Mouse (Mus musculus) midbrain, embryonic 11.5 days (tissue): ENCODE measurements around the gene Jmjd1c. TPM values are rescaled to one million over a fixed set of nuclear protein-coding genes. Genes with fewer than 3 reads are reported as not detected.
A peak's percentile ranks its signal among the peaks of the same experiment; 100 is the strongest.

Experiments
- ATAC-seq: fragments of 200-750 bp; cut with Nextera tagmentation; 2 replicates; pipeline ENCODE4 v1.8.0; 2017; ENCODE audit warnings: moderate TSS enrichment, moderate library complexity; ENCODE audit not compliant: low FRiP score
- DNase-seq: peaks from one replicate; pipeline ENCODE4 v3.0.0; 2015; ENCODE audit warnings: low spot score; ENCODE audit errors: missing footprints
- H3K27ac ChIP-seq: fragments of 300-500 bp; sonication (generic); 2 replicates; pipeline ENCODE4 v1.5.1; 2014; ENCODE audit warnings: low read depth, low read length
- H3K27me3 ChIP-seq: fragments of 300-500 bp; sonication (generic); 2 replicates; pipeline ENCODE4 v1.6.1; 2014; ENCODE audit warnings: mild to moderate bottlenecking, low read length, moderate library complexity, mixed read lengths; ENCODE audit not compliant: control insufficient read depth, insufficient read depth
- H3K36me3 ChIP-seq: fragments of 300-500 bp; sonication (generic); 2 replicates; pipeline ENCODE4 v1.6.1; 2014; ENCODE audit warnings: mild to moderate bottlenecking, low read length, moderate library complexity, mixed read lengths; ENCODE audit not compliant: control insufficient read depth, insufficient read depth
- H3K4me1 ChIP-seq: fragments of 300-500 bp; sonication (generic); 2 replicates; pipeline ENCODE4 v1.6.1; 2014; ENCODE audit warnings: low read length; ENCODE audit not compliant: control insufficient read depth, insufficient read depth
- H3K4me2 ChIP-seq: fragments of 300-500 bp; sonication (generic); 2 replicates; pipeline ENCODE4 v1.6.1; 2014; ENCODE audit warnings: mild to moderate bottlenecking, moderate library complexity
- H3K4me3 ChIP-seq: fragments of 300-500 bp; sonication (generic); 2 replicates; pipeline ENCODE4 v1.5.1; 2014; ENCODE audit warnings: low read depth, low read length
- H3K9ac ChIP-seq: fragments of 300-500 bp; sonication (generic); 2 replicates; pipeline ENCODE4 v1.6.1; 2014; ENCODE audit warnings: low read length
- H3K9me3 ChIP-seq: fragments of 300-500 bp; sonication (generic); 2 replicates; pipeline ENCODE4 v1.6.1; 2016; ENCODE audit warnings: low read length; ENCODE audit not compliant: control insufficient read depth
- WGBS: fragments of 180-500 bp; shearing (Covaris S2); extraction: QIAGEN DNeasy Blood & Tissue Kit; methylation state at CpG from one replicate; pipeline ENCODE4 v1.1.7; 2014; 5-methylcytosine and 5-hydroxymethylcytosine counted together
- polyA plus RNA-seq: library from polyadenylated mRNA; unstranded; fragments of >200 nt; fragmentation: Nextera tagmentation; extraction: Ambion mirVana; gene quantifications from 2 replicates; pipeline ENCODE4 v1.2.1, GENCODE M21; 2014

Jmjd1c gene
- polyA plus RNA-seq, 1 experiment from 2014 or later, result 46.9 TPM

DNA sequence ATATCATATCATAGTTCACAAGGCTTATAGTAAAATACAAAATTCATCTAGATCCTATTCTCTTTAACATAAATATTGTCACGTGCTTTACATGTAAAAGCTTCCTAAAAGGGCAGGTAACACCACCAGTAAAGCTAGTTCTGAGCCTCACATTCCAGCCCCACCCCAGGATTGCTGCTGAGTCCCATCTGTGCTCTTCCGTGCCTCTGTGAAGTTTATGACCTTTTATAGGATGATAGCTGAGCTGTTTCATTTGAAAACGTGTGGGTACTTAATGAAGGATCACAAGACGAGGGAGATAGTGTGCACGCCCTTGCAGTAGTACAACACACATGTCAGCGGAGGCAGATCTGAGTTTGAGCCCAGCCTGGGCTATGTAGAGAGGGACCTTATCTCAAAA is 134.5 kb downstream of the Jmjd1c start:
- Histone ChIP-seq H3K9ac (no peak overlapping the region), H3K4me2 (no peak overlapping the region), H3K4me1 (no peaks in the 10 kb centered on the region), H3K4me3 (no peak overlapping the region), H3K36me3 (peaks cover 10% of the 10 kb centered on the region), H3K27ac (no peak overlapping the region), H3K9me3 (no peaks in the 10 kb centered on the region), H3K27me3 (no peaks in the 10 kb centered on the region)
- 90% methylated on average over 6 of the region's 6 CpGs for WGBS
- ATAC-seq (no peak), DNase-seq (no peak)

DNA sequence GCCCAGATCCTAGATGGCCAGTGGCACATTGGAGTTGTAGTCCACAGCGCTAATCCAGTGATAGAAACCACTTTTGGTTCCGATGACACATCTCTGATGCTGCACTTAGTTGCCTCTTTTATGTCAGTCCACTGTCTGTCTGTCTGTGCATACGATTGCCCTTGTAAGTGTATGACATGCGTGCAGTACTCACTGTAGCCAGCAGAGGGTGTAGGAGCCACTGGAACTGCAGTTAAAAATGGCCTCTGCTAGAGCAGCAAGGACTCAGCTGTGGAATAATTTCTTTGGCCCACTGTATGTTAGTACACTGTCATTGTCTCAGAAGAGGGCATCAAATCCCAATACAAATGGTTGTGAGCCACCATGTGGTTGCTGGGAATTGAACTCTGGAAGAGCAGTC is 151.2 kb downstream of the Jmjd1c start:
- no peak overlapping the region for H3K4me2 ChIP-seq
- no peak overlapping the region for H3K4me3 ChIP-seq
- WGBS, result 93% methylated on average over 4 of the region's 4 CpGs
- no peak for ATAC-seq
- no peaks in the 10 kb centered on the region for H3K9me3 ChIP-seq
- H3K27me3 ChIP-seq, result no peaks in the 10 kb centered on the region
- DNase-seq, result peak; percentile 91
- H3K36me3 ChIP-seq, result peaks cover 16% of the 10 kb centered on the region; the same call in 1 of the 2 replicates
- H3K27ac ChIP-seq, result no peak overlapping the region
- H3K9ac ChIP-seq, result no peak overlapping the region
- H3K4me1 ChIP-seq, result no peaks in the 10 kb centered on the region

DNA sequence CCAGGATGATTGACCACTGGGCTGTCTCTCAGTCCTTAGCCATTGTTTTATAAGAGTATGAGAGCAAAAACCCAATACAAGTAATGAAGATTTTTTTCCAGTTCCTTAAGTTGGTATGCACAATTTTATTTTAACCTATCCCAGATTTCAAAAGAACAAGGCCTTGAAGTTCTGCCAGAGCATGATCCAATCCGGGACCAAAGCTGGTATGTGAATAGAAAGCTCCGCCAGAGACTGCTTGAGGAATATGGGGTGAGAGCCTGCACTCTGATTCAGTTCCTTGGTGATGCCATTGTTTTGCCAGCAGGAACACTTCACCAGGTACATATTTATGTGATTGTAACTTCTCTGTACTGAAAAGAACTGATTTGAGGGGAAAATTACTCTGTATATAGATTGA is 153.6 kb downstream of the Jmjd1c start:
- no peak overlapping the region for H3K27ac ChIP-seq
- H3K36me3 ChIP-seq, result peaks cover 16% of the 10 kb centered on the region; the same call in 1 of the 2 replicates
- H3K27me3 ChIP-seq, result no peaks in the 10 kb centered on the region
- no peak for DNase-seq
- 77% methylated on average over 2 of the region's 2 CpGs for WGBS
- H3K9ac ChIP-seq, result no peak overlapping the region
- no peak overlapping the region for H3K4me2 ChIP-seq
- ATAC-seq, result no peak
- H3K4me3 ChIP-seq, result no peak overlapping the region
- H3K4me1 ChIP-seq, result no peaks in the 10 kb centered on the region
- no peaks in the 10 kb centered on the region for H3K9me3 ChIP-seq

DNA sequence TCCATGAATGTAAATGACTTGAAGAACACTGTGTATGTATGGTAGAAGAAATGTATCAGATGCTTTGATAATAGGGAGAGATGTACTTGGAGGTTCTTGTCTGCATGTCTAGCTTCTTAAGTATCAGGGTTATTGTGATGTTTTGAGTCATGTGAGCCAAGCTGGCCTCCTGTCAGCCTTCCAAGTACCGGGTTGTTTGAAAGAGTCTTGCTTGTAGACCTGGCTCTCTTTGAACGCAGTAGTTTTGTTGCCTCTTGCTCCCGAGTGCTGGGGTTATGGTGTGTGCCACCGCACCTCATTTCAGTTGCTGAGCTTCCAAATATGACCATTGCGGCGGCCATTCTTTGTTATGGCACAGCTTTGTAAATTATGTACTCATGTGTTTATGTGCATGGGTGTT is 154.9 kb downstream of the Jmjd1c start:
- H3K36me3 ChIP-seq, result peaks cover 12% of the 10 kb centered on the region; the same call in 1 of the 2 replicates
- 96% methylated on average over 6 of the region's 6 CpGs for WGBS
- ATAC-seq, result no peak

DNA sequence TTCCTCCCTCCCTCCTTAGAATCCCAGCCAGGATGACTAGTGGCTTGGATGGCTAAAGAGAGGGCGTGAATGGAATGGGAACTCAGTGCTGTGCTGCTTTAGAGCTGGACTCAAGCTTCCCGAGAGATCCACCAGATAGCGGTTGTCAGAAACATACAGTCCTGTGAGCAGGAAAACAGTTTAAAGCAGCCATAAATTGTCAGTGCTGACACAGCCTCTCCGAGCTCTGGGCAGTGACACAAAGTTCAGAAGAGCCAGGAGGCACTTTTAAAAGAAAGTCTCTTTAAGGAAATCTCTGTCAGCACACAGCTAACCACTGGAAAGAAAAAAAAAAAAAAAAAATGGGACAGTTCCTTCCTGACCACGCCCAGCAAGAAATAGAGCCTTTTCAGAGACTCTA is 156.4 kb downstream of the Jmjd1c start:
- Histone ChIP-seq H3K9ac (no peak overlapping the region), H3K9me3 (no peaks in the 10 kb centered on the region), H3K27me3 (no peaks in the 10 kb centered on the region), H3K4me3 (no peak overlapping the region), H3K36me3 (peaks cover 9% of the 10 kb centered on the region), H3K27ac (no peak overlapping the region), H3K4me2 (no peak overlapping the region), H3K4me1 (no peaks in the 10 kb centered on the region)
- WGBS, result 94% methylated on average over 5 of the region's 5 CpGs
- DNase-seq (no peak), ATAC-seq (no peak)

More for the DNA sequence above, 154.9 kb downstream of the Jmjd1c start:
- no peak overlapping the region for H3K27ac ChIP-seq
- H3K4me2 ChIP-seq, result no peak overlapping the region
- no peaks in the 10 kb centered on the region for H3K4me1 ChIP-seq
- H3K9me3 ChIP-seq, result no peaks in the 10 kb centered on the region
- H3K4me3 ChIP-seq, result no peak overlapping the region
- DNase-seq, result no peak
- no peak overlapping the region for H3K9ac ChIP-seq
- H3K27me3 ChIP-seq, result no peaks in the 10 kb centered on the region

DNA sequence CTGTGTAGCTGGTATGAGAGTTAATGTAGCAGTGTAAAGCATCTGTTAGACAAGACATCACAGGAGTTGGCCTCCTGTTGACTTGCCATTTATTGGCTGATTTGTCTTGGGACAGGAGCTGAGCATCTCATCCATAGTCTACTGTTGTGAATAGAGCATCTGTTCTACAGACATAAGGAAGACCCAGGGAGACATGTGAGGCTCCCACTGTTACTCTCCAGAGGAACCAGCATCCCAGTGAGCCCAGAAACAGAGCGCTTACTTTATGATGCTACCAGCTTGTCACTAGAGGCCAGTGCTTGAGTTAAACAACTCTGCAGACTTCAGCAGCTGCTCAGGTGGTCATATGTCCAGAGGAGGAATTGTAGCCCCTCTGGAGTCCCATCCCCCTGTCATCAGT is 157.2 kb downstream of the Jmjd1c start:
- no peak overlapping the region for H3K9ac ChIP-seq
- peaks cover 9% of the 10 kb centered on the region for H3K36me3 ChIP-seq
- no peak overlapping the region for H3K27ac ChIP-seq
- ATAC-seq, result no peak
- H3K4me3 ChIP-seq, result no peak overlapping the region
- H3K27me3 ChIP-seq, result no peaks in the 10 kb centered on the region
- H3K4me2 ChIP-seq, result no peak overlapping the region
- no peak for DNase-seq
- WGBS, result 83% methylated on average over 1 of the region's 1 CpGs
- H3K9me3 ChIP-seq, result no peaks in the 10 kb centered on the region
- no peaks in the 10 kb centered on the region for H3K4me1 ChIP-seq

DNA sequence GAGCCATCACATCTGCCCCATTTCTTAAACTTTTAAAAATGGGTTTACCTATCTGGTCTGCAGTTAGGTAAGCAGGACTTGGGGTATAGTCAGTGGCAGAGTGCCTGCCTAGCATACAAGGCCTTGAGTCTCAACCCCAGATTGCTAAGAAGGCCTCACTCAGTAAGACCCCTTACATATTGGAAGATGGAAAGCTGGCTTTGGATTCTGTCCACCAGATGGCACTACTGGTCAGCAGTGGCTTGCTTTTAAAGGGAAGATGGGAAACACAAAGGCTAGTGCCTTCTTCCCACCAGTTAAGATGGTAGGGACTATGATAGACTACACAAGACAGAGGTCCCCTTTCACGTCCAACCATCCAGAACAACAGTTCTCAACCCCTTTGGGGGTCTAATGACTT is 168.9 kb downstream of the Jmjd1c start:
- Histone ChIP-seq H3K27ac (no peak overlapping the region), H3K4me2 (no peak overlapping the region), H3K9ac (no peak overlapping the region), H3K4me1 (no peaks in the 10 kb centered on the region), H3K4me3 (no peak overlapping the region), H3K27me3 (no peaks in the 10 kb centered on the region), H3K36me3 (peaks cover 5% of the 10 kb centered on the region; the same call in 1 of the 2 replicates), H3K9me3 (no peaks in the 10 kb centered on the region)
- WGBS, result 65% methylated on average over 1 of the region's 1 CpGs
- DNase-seq (peak; percentile 92), ATAC-seq (no peak)

DNA sequence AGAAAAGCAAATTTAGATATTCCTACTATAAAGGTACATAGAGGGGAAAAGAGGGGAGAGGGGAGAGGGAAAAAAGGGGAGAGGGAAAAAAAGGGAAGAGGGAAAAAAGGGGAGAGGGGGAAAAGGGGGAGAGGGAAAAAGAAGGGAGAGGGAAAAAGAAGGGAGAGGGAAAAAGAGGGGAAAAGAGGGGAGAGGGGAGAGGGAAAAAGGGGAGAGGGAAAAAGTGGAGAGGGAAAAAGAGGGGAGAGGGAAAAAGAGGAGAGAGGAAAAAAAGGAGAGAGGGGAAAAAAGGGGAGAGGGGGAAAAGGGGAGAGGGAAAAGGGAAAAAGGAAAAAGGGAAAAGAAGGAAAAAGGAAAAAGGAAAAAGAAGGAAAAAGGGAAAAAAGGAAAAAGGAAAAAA is 180.0 kb downstream of the Jmjd1c start:
- Histone ChIP-seq H3K4me1 (no peaks in the 10 kb centered on the region), H3K36me3 (peaks cover 3% of the 10 kb centered on the region; the same call in 1 of the 2 replicates), H3K9me3 (no peaks in the 10 kb centered on the region), H3K27me3 (no peaks in the 10 kb centered on the region), H3K9ac (no peak overlapping the region), H3K4me2 (no peak overlapping the region), H3K27ac (no peak overlapping the region), H3K4me3 (no peak overlapping the region)
- ATAC-seq (no peak), DNase-seq (no peak)

DNA sequence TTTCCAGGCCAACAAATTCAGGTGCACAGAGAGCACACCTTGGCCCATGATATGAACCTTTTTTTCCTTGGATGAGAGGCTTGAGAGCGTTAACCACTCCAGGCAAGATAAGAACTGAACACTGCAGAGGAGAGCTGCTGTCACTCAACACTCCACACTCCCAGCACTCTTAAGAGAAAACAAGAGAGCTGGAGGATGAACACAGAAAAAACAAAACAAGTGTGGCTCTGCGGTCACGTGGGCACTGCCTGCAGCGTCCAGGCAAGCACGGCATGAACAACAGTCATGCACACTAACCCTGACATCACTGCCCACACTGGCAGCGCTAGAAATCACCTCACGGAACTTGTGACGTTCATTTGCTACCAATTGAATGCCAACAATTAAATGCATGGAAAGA is 185.9 kb downstream of the Jmjd1c start:
- WGBS, result 79% methylated on average over 8 of the region's 8 CpGs
- no peak for ATAC-seq
- no peak overlapping the region for H3K4me2 ChIP-seq

DNA sequence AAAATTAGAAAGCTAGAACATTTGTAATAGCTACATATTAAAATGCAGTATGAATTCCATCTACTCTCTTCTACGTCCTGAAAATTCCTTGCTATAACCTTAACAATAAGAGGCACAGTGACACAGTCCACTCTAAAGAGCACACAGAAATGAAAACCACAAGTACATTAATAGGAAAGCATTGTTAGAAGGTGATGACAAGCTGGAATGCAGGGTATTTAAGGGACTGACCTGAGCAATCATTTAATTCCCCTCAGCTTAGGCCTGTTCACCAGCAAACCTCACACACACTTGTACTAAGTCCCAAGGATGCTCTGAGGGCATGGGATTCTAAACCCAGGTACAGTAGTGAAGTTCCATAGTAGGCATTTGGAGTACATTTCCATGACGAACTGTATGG is 186.6 kb downstream of the Jmjd1c start:
- Histone ChIP-seq H3K4me1 (peaks cover 11% of the 10 kb centered on the region; the same call in 1 of the 2 replicates), H3K4me2 (no peak overlapping the region), H3K9ac (no peak overlapping the region), H3K9me3 (no peaks in the 10 kb centered on the region), H3K4me3 (no peak overlapping the region), H3K27me3 (no peaks in the 10 kb centered on the region), H3K27ac (no peak overlapping the region), H3K36me3 (no peaks in the 10 kb centered on the region)
- DNase-seq (no peak), ATAC-seq (no peak)
- WGBS, result 84% methylated on average over 2 of the region's 2 CpGs

More for the DNA sequence above, 185.9 kb downstream of the Jmjd1c start:
- H3K27me3 ChIP-seq, result no peaks in the 10 kb centered on the region
- no peaks in the 10 kb centered on the region for H3K9me3 ChIP-seq
- H3K9ac ChIP-seq, result no peak overlapping the region
- no peak overlapping the region for H3K4me3 ChIP-seq
- H3K36me3 ChIP-seq, result no peaks in the 10 kb centered on the region
- no peak for DNase-seq
- H3K4me1 ChIP-seq, result peaks cover 11% of the 10 kb centered on the region; the same call in 1 of the 2 replicates
- no peak overlapping the region for H3K27ac ChIP-seq
